Mouse (Mus musculus) heart, embryonic 14.5 days (tissue): ENCODE measurements around the gene Zfp653. TPM values are rescaled to one million over a fixed set of nuclear protein-coding genes. Genes with fewer than 3 reads are reported as not detected.

ENCODE experiments used
- ATAC-seq: fragments of 200-750 bp; cut with Nextera tagmentation; 2 replicates; pipeline ENCODE4 v1.8.0; 2017; ENCODE audit warnings: low read depth, moderate TSS enrichment; ENCODE audit not compliant: insufficient number of reproducible peaks, insufficient read depth, low FRiP score
- H3K27ac ChIP-seq, 2 experiments: fragments of 200-500 bp in 1 of 2; fragments of 300-500 bp in 1 of 2; sonication (generic) in 1 of 2; replicated peaks in 1 of 2; 2 replicates each; pipeline ENCODE4 v1.5.1; 2012 to 2014; ENCODE audit warnings: low read depth in 2 of 2, low read length in 2 of 2, control low read depth in 1 of 2, mild to moderate bottlenecking in 1 of 2, mixed read lengths in 1 of 2; ENCODE audit not compliant: control insufficient read depth in 1 of 2, insufficient read depth in 1 of 2
- H3K27me3 ChIP-seq: fragments of 300-500 bp; sonication (generic); 2 replicates; pipeline ENCODE4 v1.6.1; 2014; ENCODE audit warnings: mild to moderate bottlenecking, low read length, control low read depth; ENCODE audit not compliant: control insufficient read depth, insufficient read depth
- H3K36me3 ChIP-seq: fragments of 300-500 bp; sonication (generic); 2 replicates; pipeline ENCODE4 v1.6.1; 2014; ENCODE audit warnings: mild to moderate bottlenecking, control low read depth, low read length, mixed read lengths; ENCODE audit not compliant: control insufficient read depth, insufficient read depth
- H3K4me1 ChIP-seq, 2 experiments: fragments of 200-500 bp in 1 of 2; fragments of 300-500 bp in 1 of 2; sonication (generic) in 1 of 2; 2 replicates each; pipeline ENCODE4 v1.6.1; 2012 to 2014; ENCODE audit warnings: low read length in 2 of 2, control low read depth in 1 of 2, mixed read lengths in 1 of 2; ENCODE audit not compliant: control insufficient read depth in 2 of 2, insufficient read depth in 2 of 2
- H3K4me2 ChIP-seq: fragments of 300-500 bp; sonication (generic); 2 replicates; pipeline ENCODE4 v1.6.1; 2014; ENCODE audit warnings: mild to moderate bottlenecking, low read length
- H3K4me3 ChIP-seq, 2 experiments: fragments of 200-500 bp in 1 of 2; fragments of 300-500 bp in 1 of 2; sonication (generic) in 1 of 2; 2 replicates each; pipeline ENCODE4 v1.5.1; 2012 to 2014; ENCODE audit warnings: low read length in 2 of 2, mild to moderate bottlenecking in 2 of 2, control low read depth in 1 of 2, low read depth in 1 of 2, moderate library complexity in 1 of 2; ENCODE audit not compliant: control insufficient read depth in 1 of 2, insufficient read depth in 1 of 2
- H3K9ac ChIP-seq: fragments of 300-500 bp; sonication (generic); 2 replicates; pipeline ENCODE4 v1.6.1; 2014; ENCODE audit warnings: mild to moderate bottlenecking, low read length
- H3K9me3 ChIP-seq: fragments of 300-500 bp; sonication (generic); 2 replicates; pipeline ENCODE4 v1.6.1; 2016; ENCODE audit warnings: low read length, control low read depth; ENCODE audit not compliant: control insufficient read depth
- WGBS: fragments of 180-500 bp; shearing (Covaris S2); extraction: QIAGEN DNeasy Blood & Tissue Kit; methylation state at CpG from one replicate; pipeline ENCODE4 v1.1.7; 2014; 5-methylcytosine and 5-hydroxymethylcytosine counted together
- polyA plus RNA-seq: library from polyadenylated mRNA; unstranded; fragments of >200 nt; fragmentation: Nextera tagmentation; extraction: Ambion mirVana; gene quantifications from 2 replicates; pipeline ENCODE4 v1.2.1, GENCODE M21; 2014

The Zfp653 gene
- polyA plus RNA-seq, 1 experiment from 2014 or later, result 7.6 TPM

DNA sequence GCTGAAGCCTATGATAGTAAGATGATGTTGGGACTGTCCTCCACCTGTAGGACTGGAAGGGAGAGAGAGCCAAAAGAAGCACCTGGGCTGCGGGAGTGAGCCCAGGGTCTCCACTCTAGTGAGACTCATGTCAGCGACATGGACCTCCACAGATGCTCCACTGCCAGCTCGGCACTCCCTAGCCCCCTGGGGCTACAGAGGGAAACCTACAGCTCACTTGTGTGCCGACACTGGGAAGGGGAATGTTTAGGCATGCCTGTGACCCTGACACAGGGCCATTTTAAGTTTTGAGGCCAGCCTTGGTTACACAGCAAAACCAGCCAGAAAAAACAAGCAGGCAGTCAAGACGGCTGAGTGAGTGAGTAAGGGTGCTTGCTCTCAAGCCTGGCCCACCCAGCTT, 4.0 kb downstream of the Zfp653 start:
- Histone ChIP-seq H3K9me3 (no peaks in the 10 kb centered on the region), H3K4me3 (no peak overlapping the region), H3K9ac (no peak overlapping the region), H3K4me1 (peaks cover 3 to 11% of the 10 kb centered on the region in 2 experiments; a peak in 2 of 4 replicates), H3K27ac (no peak overlapping the region), H3K36me3 (peaks cover 58% of the 10 kb centered on the region), H3K4me2 (no peak overlapping the region), H3K27me3 (no peaks in the 10 kb centered on the region)
- no peak for ATAC-seq
- whole genome bisulfite sequencing, result 87% methylated on average over 5 of the region's 5 CpGs

DNA sequence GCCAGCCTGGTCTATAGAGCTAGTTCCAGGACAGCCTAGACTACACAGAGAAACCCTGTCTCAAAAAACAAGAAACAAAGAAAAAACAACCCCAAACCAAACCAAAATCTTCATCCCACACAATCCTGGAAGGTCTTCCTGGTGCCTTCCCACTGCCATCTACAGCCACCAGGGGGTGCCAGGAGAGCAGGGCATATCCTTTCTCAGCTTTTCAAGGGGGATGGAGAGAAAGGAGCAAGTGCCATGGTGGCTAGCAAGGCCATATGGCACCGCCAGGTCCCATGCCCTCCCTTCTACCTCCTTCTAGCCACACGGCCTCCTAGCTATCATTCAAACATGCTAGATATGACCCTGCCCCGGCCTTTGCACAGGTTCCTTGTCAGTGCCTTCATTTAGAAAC, 4.7 kb downstream of the Zfp653 start:
- Histone ChIP-seq H3K27ac (no peak overlapping the region), H3K4me1 (peaks cover 3 to 11% of the 10 kb centered on the region in 2 experiments; a peak in 2 of 4 replicates), H3K9ac (no peak overlapping the region), H3K36me3 (peaks cover 65% of the 10 kb centered on the region), H3K4me3 (no peak overlapping the region), H3K27me3 (no peaks in the 10 kb centered on the region), H3K9me3 (no peaks in the 10 kb centered on the region), H3K4me2 (no peak overlapping the region)
- no peak for ATAC-seq
- WGBS, result 66% methylated on average over 3 of the region's 3 CpGs

GRCm38 (mm10) chr9:22065642-22066041, 5.5 kb downstream of the Zfp653 start:
- Histone ChIP-seq H3K9me3 (no peaks in the 10 kb centered on the region), H3K4me3 (no peak overlapping the region), H3K27me3 (no peaks in the 10 kb centered on the region), H3K27ac (no peak overlapping the region), H3K36me3 (peaks cover 73% of the 10 kb centered on the region), H3K4me2 (no peak overlapping the region), H3K4me1 (peaks cover 3 to 11% of the 10 kb centered on the region in 2 experiments; a peak in 2 of 4 replicates), H3K9ac (no peak overlapping the region)
- no peak for ATAC-seq
- 93% methylated on average over 11 of the region's 11 CpGs for WGBS

DNA sequence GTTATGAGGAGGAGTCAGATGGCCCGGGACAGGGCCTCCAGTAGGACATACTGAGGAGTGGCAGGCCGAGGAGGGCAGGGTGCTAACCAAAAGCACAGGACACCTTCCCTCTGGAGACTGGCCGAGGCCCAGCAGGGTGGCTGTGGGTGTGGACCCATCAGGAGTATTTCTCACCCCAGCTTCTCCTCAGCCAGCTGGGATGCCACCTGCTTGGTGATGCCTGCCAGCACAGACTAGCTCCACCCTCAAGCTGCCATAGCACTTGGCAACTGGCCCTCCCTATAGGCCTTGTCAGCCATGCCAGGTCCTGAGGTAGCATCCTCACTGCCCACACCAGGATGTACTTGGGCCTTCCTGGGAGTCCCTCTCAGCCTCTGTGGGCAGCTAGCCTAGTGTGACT, 6.8 kb downstream of the Zfp653 start:
- Histone ChIP-seq H3K27me3 (no peaks in the 10 kb centered on the region), H3K36me3 (peaks cover 85% of the 10 kb centered on the region), H3K27ac (no peak overlapping the region), H3K9me3 (no peaks in the 10 kb centered on the region), H3K4me3 (no peak overlapping the region), H3K4me1 (no peaks in the 10 kb centered on the region), H3K4me2 (no peak overlapping the region), H3K9ac (no peak overlapping the region)
- ATAC-seq, result no peak
- 89% methylated on average over 3 of the region's 3 CpGs for WGBS

GRCm38 (mm10) chr9:22061339-22061738, 9.8 kb downstream of the Zfp653 start:
- no peaks in the 10 kb centered on the region for H3K4me1 ChIP-seq
- no peak overlapping the region for H3K4me3 ChIP-seq
- no peak overlapping the region for H3K9ac ChIP-seq
- 0 out of 2 replicates have a peak, but pooled peaks cover under 1% of the 10 kb centered on the region for H3K27me3 ChIP-seq
- WGBS, result 59% methylated on average over 2 of the region's 2 CpGs
- ATAC-seq, result no peak
- H3K4me2 ChIP-seq, result no peak overlapping the region
- H3K27ac ChIP-seq, result no peak overlapping the region
- peaks cover 85% of the 10 kb centered on the region for H3K36me3 ChIP-seq
- H3K9me3 ChIP-seq, result no peaks in the 10 kb centered on the region

- ATAC-seq, result no peak
- Histone ChIP-seq H3K4me3 (no peak overlapping the region), H3K36me3 (peaks cover 58% of the 10 kb centered on the region), H3K27ac (no peak overlapping the region), H3K27me3 (peaks cover 28% of the 10 kb centered on the region), H3K4me1 (peaks cover 3% of the 10 kb centered on the region in 2 experiments; a peak in 2 of 4 replicates), H3K4me2 (no peak overlapping the region), H3K9ac (no peak overlapping the region), H3K9me3 (no peaks in the 10 kb centered on the region)
- WGBS, result 79% methylated on average over 9 of the region's 9 CpGs
These were observed 13.2 kb downstream of the Zfp653 start for GRCm38 (mm10) chr9:22058011-22058424.

GRCm38 (mm10) chr9:22057031-22057517, 14.1 kb downstream of the Zfp653 start:
- 88% methylated on average over 9 of the region's 9 CpGs for WGBS

GRCm38 (mm10) chr9:22056303-22056910, 14.8 kb downstream of the Zfp653 start:
- H3K9ac ChIP-seq, result no peak overlapping the region
- peaks cover 3 to 9% of the 10 kb centered on the region in 2 experiments; a peak in 3 of 4 replicates for H3K4me1 ChIP-seq
- 70% methylated on average over 9 of the region's 9 CpGs for WGBS
- ATAC-seq, result no peak
- H3K27me3 ChIP-seq, result peaks cover 45% of the 10 kb centered on the region
- peaks cover 42% of the 10 kb centered on the region for H3K36me3 ChIP-seq
- H3K4me3 ChIP-seq, result no peak overlapping the region
- no peak overlapping the region for H3K27ac ChIP-seq
- no peak overlapping the region for H3K4me2 ChIP-seq
- no peaks in the 10 kb centered on the region for H3K9me3 ChIP-seq

More at GRCm38 (mm10) chr9:22057031-22057517, 14.1 kb downstream of the Zfp653 start:
- peaks cover 3% of the 10 kb centered on the region in 2 experiments; a peak in 2 of 4 replicates for H3K4me1 ChIP-seq
- no peak overlapping the region for H3K4me2 ChIP-seq
- no peak overlapping the region for H3K9ac ChIP-seq
- H3K4me3 ChIP-seq, result no peak overlapping the region
- no peaks in the 10 kb centered on the region for H3K9me3 ChIP-seq
- no peak for ATAC-seq
- no peak overlapping the region for H3K27ac ChIP-seq
- peaks cover 49% of the 10 kb centered on the region for H3K36me3 ChIP-seq
- H3K27me3 ChIP-seq, result peaks cover 38% of the 10 kb centered on the region
